ENCODE assay signal across 29 mouse cellular contexts in genomic region chr2:127864381-127864780, GRCm38 (mm10). TPM values are rescaled to one million over a fixed set of nuclear protein-coding genes. Genes with fewer than 3 reads are reported as not detected.
A peak's percentile ranks its signal among the peaks of the same experiment; 100 is the strongest.
DNase-seq lines count a peak whose midpoint lies in the region; ATAC-seq lines count a peak whose summit lies in the region.
"Had no signal": no experiment of that assay in that cellular context is flagged by ENCODE, and none has a peak within 500 bp of the region (broad histone marks: within the 10 kb centered on the region; RNA-seq: fewer than 3 reads in every experiment).

No protein-coding gene starts in this region.

- no peak overlapping the region for H3K4me2 ChIP-seq in embryonic facial prominence, embryonic 14.5 days (ENCODE audit: low read depth, low read length)
- H3K4me2 ChIP-seq in forebrain, embryonic 16.5 days (ENCODE audit: low read length) = no peak overlapping the region
- H3K4me2 ChIP-seq: heart, embryonic 15.5 days; hindbrain, embryonic 12.5 days; intestine, embryonic 15.5 days; liver, embryonic 15.5 days; lung, embryonic 14.5 days; midbrain, embryonic 12.5 days; neural tube, embryonic 13.5 days; stomach, embryonic 15.5 days had no signal

- no peaks in the 10 kb centered on the region; the same call in none of the 2 replicates for H3K4me1 ChIP-seq in embryonic facial prominence, embryonic 14.5 days (ENCODE audit: control insufficient read depth, insufficient read depth, low read length)
- H3K4me1 ChIP-seq in forebrain, embryonic 16.5 days (replicated peaks; ENCODE audit: control insufficient read depth, insufficient read depth, low read length) = no peaks in the 10 kb centered on the region
- H3K4me1 ChIP-seq: heart, embryonic 10.5 days; heart, embryonic 15.5 days; hindbrain, embryonic 12.5 days; intestine, embryonic 15.5 days; liver, embryonic 15.5 days; midbrain, embryonic 12.5 days; neural tube, embryonic 13.5 days; stomach, embryonic 15.5 days had no signal

- H3K4me3 ChIP-seq in embryonic facial prominence, embryonic 14.5 days (ENCODE audit: low read depth, low read length) = no peak overlapping the region
- no peak overlapping the region for H3K4me3 ChIP-seq in forebrain, embryonic 16.5 days (replicated peaks; ENCODE audit: low read length)
- H3K4me3 ChIP-seq: erythroblast, embryonic 14.5 days; heart, embryonic 10.5 days; heart, embryonic 15.5 days; hindbrain, embryonic 12.5 days; intestine, embryonic 15.5 days; liver, embryonic 15.5 days; midbrain, embryonic 12.5 days; neural tube, embryonic 13.5 days; stomach, embryonic 15.5 days had no signal

- no peaks in the 10 kb centered on the region for H3K27me3 ChIP-seq in embryonic facial prominence, embryonic 14.5 days (replicated peaks; ENCODE audit: control insufficient read depth, insufficient read depth, low read length)
- no peaks in the 10 kb centered on the region for H3K27me3 ChIP-seq in forebrain, embryonic 16.5 days (replicated peaks; ENCODE audit: control insufficient read depth, insufficient read depth, low read length)
- H3K27me3 ChIP-seq: heart, embryonic 15.5 days; hindbrain, embryonic 12.5 days; intestine, embryonic 15.5 days; liver, embryonic 15.5 days; midbrain, embryonic 12.5 days; neural tube, embryonic 13.5 days; stomach, embryonic 15.5 days had no signal

- peak overlapping the region; percentile 57; the same call in 1 of the 2 replicates for H3K27ac ChIP-seq in embryonic facial prominence, embryonic 14.5 days (replicated peaks; ENCODE audit: low read depth, low read length)
- no peak overlapping the region for H3K27ac ChIP-seq in forebrain, embryonic 16.5 days (ENCODE audit: low read length)
- H3K27ac ChIP-seq: heart, embryonic 10.5 days; heart, embryonic 15.5 days; hindbrain, embryonic 12.5 days; hindbrain, postnatal 0 days; intestine, embryonic 15.5 days; liver, embryonic 15.5 days; midbrain, embryonic 12.5 days; neural tube, embryonic 13.5 days; stomach, embryonic 15.5 days had no signal

- DNase-seq in embryo, embryonic 10.5 days (ENCODE audit: low spot score) = peak; percentile 13
- DNase-seq in embryo, embryonic 10 days (ENCODE audit: low spot score) = no peak
- peak; percentile 32 for DNase-seq in adipocyte (ENCODE audit: low spot score)
- DNase-seq in embryonic facial prominence, embryonic 14.5 days (ENCODE audit: low spot score) = peak; percentile 91
- peak; percentile 4 for DNase-seq in mesoderm, embryonic 11.5 days (ENCODE audit: low read depth, low spot score)
- no peak for DNase-seq in B cell, adult 2 months
- DNase-seq: adrenal gland, postnatal 36 days; cerebellum, adult 18-20 months; cerebellum, postnatal 10 days; gastrocnemius, postnatal 14 days; heart, postnatal 36 days; kidney, adult 2 months; kidney, postnatal 4 days; layer of hippocampus, postnatal 36 days; left cerebral cortex, postnatal 4 days; lung, embryonic 14.5 days; thymus, postnatal 14 days had no signal

- no peaks in the 10 kb centered on the region for H3K9me3 ChIP-seq in embryonic facial prominence, embryonic 14.5 days (ENCODE audit: control insufficient read depth, low read length)
- H3K9me3 ChIP-seq in forebrain, embryonic 16.5 days (ENCODE audit: control insufficient read depth, low read length) = no peaks in the 10 kb centered on the region
- H3K9me3 ChIP-seq: heart, embryonic 10.5 days; heart, embryonic 15.5 days; hindbrain, embryonic 12.5 days; intestine, embryonic 15.5 days; liver, embryonic 15.5 days; midbrain, embryonic 12.5 days; neural tube, embryonic 13.5 days; stomach, embryonic 15.5 days had no signal

- ATAC-seq in embryonic facial prominence, embryonic 14.5 days (ENCODE audit: low read depth) = no peak
- no peak for ATAC-seq in forebrain, embryonic 16.5 days
- ATAC-seq: hindbrain, postnatal 0 days; intestine, embryonic 15.5 days had no signal

- no peaks in the 10 kb centered on the region for H3K36me3 ChIP-seq in embryonic facial prominence, embryonic 14.5 days (ENCODE audit: control insufficient read depth, insufficient read depth, low read length)
- no peaks in the 10 kb centered on the region for H3K36me3 ChIP-seq in forebrain, embryonic 16.5 days (ENCODE audit: control insufficient read depth, insufficient read depth)
- H3K36me3 ChIP-seq: heart, embryonic 10.5 days; heart, embryonic 15.5 days; hindbrain, embryonic 12.5 days; intestine, embryonic 15.5 days; liver, embryonic 15.5 days; midbrain, embryonic 12.5 days; neural tube, embryonic 13.5 days; stomach, embryonic 15.5 days had no signal

- no peak overlapping the region for H3K9ac ChIP-seq in embryonic facial prominence, embryonic 14.5 days (ENCODE audit: low read depth, low read length)
- no peak overlapping the region for H3K9ac ChIP-seq in forebrain, embryonic 16.5 days (replicated peaks; ENCODE audit: low read depth, low read length)
- H3K9ac ChIP-seq: heart, embryonic 15.5 days; hindbrain, embryonic 12.5 days; intestine, embryonic 15.5 days; liver, embryonic 15.5 days; lung, embryonic 14.5 days; midbrain, embryonic 12.5 days; neural tube, embryonic 13.5 days; stomach, embryonic 15.5 days had no signal

- 35% methylated on average over 4 of the region's 4 CpGs for WGBS in embryonic facial prominence, embryonic 14.5 days
- WGBS in forebrain, embryonic 16.5 days = 88% methylated on average over 4 of the region's 4 CpGs

RNA-seq across cellular contexts. Expression of gene Acoxl, which starts 25.7 kb away (rescaled TPM):
- polyA plus RNA-seq in embryonic facial prominence, embryonic 14.5 days (2014; fragmentation: Nextera tagmentation; extraction: Ambion mirVana) = 0.12 and 0.24 TPM in 2 replicates
- not detected in 2 replicates for polyA plus RNA-seq in forebrain, embryonic 16.5 days (2015; fragmentation: Nextera tagmentation; extraction: Ambion mirVana)
- polyA plus RNA-seq: erythroblast, embryonic 14.5 days; kidney, adult 2 months; liver, adult 2 months; liver, embryonic 15.5 days; midbrain, embryonic 12.5 days had no signal

RNA-seq across cellular contexts. Expression of gene Bub1, which starts 32.7 kb away (rescaled TPM):
- polyA plus RNA-seq in embryonic facial prominence, embryonic 14.5 days (2014; fragmentation: Nextera tagmentation; extraction: Ambion mirVana) = 16.8 and 18.9 TPM in 2 replicates
- 21.9 and 24.6 TPM in 2 replicates for polyA plus RNA-seq in forebrain, embryonic 16.5 days (2015; fragmentation: Nextera tagmentation; extraction: Ambion mirVana)

Comparison
In these comparisons a context has a peak if more than half of its experiments do, and no peak if none do; other contexts are left out.
1. DNase-seq: peak in embryo, embryonic 10.5 days (single experiment), adipocyte (single experiment), embryonic facial prominence, embryonic 14.5 days (single experiment) and mesoderm, embryonic 11.5 days (single experiment); none in embryo, embryonic 10 days (single experiment) and B cell, adult 2 months (0 of 2).